Mouse (Mus musculus): ENCODE data around the gene Sox18. TPM values are rescaled to one million over a fixed set of nuclear protein-coding genes. Genes with fewer than 3 reads are reported as not detected.

The Sox18 gene
- total RNA-seq, 2 experiments from 2014 or later: 0.20 TPM; not detected in 1

GRCm38 (mm10) chr2:181681978-181682377 lies 10.5 kb upstream of the Sox18 start:
- no peak for ATAC-seq (ENCODE audit: poor library complexity, severe bottlenecking)

GRCm38 (mm10) chr2:181680716-181681117 lies 9.3 kb upstream of the Sox18 start:
- ATAC-seq (ENCODE audit: poor library complexity, severe bottlenecking): peak; percentile 6; the same call in 1 of the 2 replicates

GRCm38 (mm10) chr2:181679951-181680715 lies 8.7 kb upstream of the Sox18 start, which contains the start of gene Tcea2:
Gene Tcea2, plus strand, starts transcription at chr2:181680310.
- ATAC-seq (ENCODE audit: poor library complexity, severe bottlenecking): peak; percentile 64

DNA sequence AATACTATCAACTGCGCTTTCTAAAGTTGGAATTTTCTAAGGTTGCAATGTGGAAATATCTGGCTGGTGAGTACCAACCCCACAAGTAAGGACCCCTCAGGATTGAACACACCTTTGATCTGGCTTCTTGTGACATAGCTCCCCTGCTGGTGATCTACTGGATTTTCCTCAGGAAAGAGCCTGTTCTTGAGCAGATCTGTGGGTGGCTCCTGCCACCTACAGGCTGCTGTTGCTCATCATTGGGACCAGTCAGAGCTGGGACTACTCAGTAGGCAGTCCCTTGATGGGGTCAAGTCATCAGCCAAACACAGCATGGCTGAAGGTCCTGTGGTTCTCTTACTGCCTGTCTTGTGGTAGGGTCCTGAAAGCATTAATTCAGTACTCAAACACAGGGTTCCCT lies 7.3 kb upstream of the Sox18 start:
- peak; percentile 67 for ATAC-seq (ENCODE audit: poor library complexity, severe bottlenecking)

GRCm38 (mm10) chr2:181677755-181678098 lies 6.3 kb upstream of the Sox18 start:
- ATAC-seq (ENCODE audit: poor library complexity, severe bottlenecking): no peak

- ATAC-seq (ENCODE audit: poor library complexity, severe bottlenecking): no peak
Observed at GRCm38 (mm10) chr2:181677096-181677754, 5.8 kb upstream of the Sox18 start.

- no peak for ATAC-seq (ENCODE audit: poor library complexity, severe bottlenecking)
Observed at GRCm38 (mm10) chr2:181676424-181676823, 5.0 kb upstream of the Sox18 start.

GRCm38 (mm10) chr2:181675454-181675853 lies 4.0 kb upstream of the Sox18 start:
- peak; percentile 59 for ATAC-seq (ENCODE audit: poor library complexity, severe bottlenecking)

DNA sequence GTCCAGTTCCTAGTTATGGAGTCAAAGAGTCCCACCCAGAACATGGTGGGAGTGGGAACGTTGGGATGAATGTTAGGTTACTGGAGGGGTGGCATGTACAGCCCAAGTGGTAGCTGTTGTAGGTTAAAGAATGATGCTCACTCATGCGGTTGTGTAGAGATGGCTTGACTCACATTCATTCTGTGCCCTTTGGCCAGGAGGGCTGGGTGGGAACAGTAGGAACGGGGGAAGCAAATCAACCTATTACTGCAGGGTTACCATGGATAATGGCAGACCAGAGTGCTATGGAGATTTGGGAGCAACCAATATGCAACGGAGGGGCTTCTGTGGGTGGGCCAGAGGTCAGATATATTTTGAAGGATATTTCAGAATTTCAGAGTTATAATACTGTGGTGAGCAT lies 3.5 kb upstream of the Sox18 start:
- no peak for ATAC-seq (ENCODE audit: poor library complexity, severe bottlenecking)

GRCm38 (mm10) chr2:181673501-181673900 lies 2.1 kb upstream of the Sox18 start:
- no peak for ATAC-seq (ENCODE audit: poor library complexity, severe bottlenecking)

GRCm38 (mm10) chr2:181671984-181672383 lies 544 bp upstream of the Sox18 start:
- ATAC-seq (ENCODE audit: poor library complexity, severe bottlenecking): no peak

- ATAC-seq (ENCODE audit: poor library complexity, severe bottlenecking): no peak
Observed at GRCm38 (mm10) chr2:181670913-181671311, 528 bp downstream of the Sox18 start.

DNA sequence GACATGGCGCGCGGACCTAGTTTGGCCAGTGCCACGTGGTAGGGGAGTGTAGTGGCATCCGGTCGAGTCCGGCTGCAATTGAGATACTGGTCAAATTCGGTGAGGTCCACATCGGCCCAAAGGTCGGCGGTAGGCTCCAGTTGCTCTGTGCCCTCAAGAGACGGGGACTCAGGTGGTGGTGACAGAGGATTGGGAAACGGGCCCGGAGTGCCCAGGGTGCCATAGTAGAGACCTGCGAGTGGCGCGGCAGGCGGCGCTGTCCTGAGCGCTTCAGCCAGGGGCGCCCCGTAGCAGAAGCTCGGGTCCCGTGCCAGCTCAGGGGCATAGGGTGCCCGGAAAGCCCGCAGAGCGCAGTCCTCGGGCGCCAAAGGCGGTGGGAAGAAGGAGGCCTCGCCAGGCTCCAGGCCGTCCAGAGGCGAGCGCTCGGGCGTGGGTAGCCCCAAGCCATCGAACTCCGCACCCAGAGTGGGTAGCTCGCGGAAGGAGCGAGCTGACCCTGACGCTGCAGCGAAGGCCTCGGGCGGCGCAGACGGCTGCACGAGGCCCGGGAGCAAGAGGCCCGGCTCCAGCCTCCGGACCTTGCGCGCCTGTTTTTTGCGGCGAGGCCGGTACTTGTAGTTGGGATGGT lies 1.0 kb downstream of the Sox18 start:
- ATAC-seq (ENCODE audit: poor library complexity, severe bottlenecking): peak; percentile 64

DNA sequence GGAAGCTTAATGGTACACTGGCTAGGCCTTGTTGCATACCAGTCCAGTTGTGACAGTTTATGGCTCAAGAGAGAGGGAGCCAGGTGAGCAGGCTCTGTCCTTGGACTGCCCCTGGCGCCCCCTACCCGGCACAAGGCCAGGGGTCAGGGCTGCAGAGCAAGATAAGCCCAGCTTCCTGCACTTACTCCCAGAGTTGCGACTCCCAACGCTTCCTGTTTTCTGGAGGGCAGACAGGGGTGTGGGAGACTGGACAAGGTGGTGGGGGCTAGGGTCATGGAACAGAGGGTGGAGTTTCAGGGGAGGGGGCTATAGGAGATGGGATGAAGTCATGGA lies 8.2 kb downstream of the Sox18 start:
- ATAC-seq (ENCODE audit: poor library complexity, severe bottlenecking): no peak

GRCm38 (mm10) chr2:181662620-181663297 lies 8.7 kb downstream of the Sox18 start:
- no peak for ATAC-seq (ENCODE audit: poor library complexity, severe bottlenecking)

- peak; percentile 94 for ATAC-seq (ENCODE audit: poor library complexity, severe bottlenecking)
Observed at GRCm38 (mm10) chr2:181659609-181660055, 11.8 kb downstream of the Sox18 start.

DNA sequence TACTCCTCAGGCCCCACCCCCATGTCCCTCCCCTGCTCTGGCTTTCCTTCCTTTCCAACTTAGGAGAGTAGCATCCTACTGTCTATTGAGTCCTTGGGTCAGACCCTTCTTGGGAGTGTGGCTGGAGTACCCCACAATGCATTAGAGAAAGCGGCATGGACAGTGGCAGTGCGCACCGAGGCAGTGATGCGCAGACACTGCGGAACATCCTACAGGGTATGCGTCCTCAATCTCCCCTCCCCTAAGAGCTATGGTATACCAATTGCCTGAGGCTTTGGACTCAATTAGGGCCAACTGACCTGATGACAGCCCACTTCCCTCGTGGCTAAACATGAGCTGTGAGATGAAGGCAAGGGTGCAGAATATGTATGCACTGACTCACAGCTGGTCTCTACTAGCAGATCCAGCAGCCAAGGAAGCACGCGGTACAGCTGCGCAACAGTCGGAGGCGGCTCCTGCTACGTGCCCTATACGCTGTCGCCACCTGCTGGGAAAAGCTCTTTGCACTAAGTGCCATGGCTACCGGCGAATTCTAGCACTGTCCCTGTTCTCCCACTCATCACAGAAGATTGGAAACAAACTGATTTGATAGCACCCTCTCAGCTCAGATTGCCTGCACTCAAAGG lies 12.4 kb downstream of the Sox18 start:
- peak; percentile 72 for ATAC-seq (ENCODE audit: poor library complexity, severe bottlenecking)

- ATAC-seq (ENCODE audit: poor library complexity, severe bottlenecking): no peak
Observed at GRCm38 (mm10) chr2:181658528-181658927, 12.9 kb downstream of the Sox18 start.

DNA sequence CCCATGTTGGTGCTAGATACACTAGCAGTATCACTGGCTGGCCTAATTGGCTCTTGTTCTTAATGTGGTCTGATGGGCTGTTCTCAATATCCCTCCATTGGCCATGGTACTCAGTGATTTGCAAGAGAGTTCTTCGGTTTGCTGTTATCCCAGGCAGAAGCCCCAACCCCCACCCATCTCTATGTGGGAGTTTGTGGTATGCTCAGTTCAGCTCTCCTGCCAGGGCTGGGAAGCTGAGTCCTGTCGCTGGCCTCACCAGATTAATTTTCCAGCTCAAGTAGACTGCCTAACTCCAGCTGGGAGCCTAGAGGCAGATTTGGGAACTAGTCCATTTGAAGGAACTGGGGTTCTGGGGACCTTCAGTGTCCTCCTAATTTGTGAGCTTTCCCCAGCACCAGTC lies 14.0 kb downstream of the Sox18 start:
- no peak for ATAC-seq (ENCODE audit: poor library complexity, severe bottlenecking)

GRCm38 (mm10) chr2:181656734-181657133 lies 14.7 kb downstream of the Sox18 start, which contains the start of gene Gm29797:
Gene Gm29797, plus strand, starts transcription at chr2:181657034.
- ATAC-seq (ENCODE audit: poor library complexity, severe bottlenecking): no peak

DNA sequence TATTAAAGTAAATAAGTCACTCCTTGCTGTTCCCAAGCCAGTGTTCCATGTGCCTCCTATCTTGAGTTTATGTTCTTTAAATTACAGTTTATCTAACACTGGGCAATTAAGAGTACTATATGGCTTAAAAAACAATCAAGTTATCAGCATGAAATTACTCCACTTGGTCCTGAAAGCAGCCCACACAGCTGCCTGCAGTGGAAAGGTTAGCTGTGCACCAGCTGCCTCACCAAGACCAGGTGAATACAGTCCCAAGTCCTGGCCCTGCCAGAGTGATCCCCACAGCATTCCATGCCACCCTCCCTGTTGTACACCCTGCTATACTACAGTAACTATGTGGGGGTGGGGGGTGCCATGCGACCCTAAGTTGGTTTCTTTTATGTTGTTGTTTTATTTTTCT lies 17.9 kb downstream of the Sox18 start:
- no peak for ATAC-seq (ENCODE audit: poor library complexity, severe bottlenecking)
